Mouse (Mus musculus) spleen, adult 2 months (tissue): ENCODE data around the gene 2210408I21Rik.

ENCODE experiments used
- CTCF ChIP-seq: fragments of 200-500 bp; IDR thresholded peaks from 2 replicates; pipeline ENCODE4 v1.5.1; 2011; ENCODE audit warnings: mild to moderate bottlenecking, inconsistent platforms; ENCODE audit not compliant: insufficient read depth, insufficient read length, insufficient replicate concordance; ENCODE audit errors: extremely low read depth
- POLR2A ChIP-seq: fragments of 200-500 bp; IDR thresholded peaks from 2 replicates; pipeline ENCODE4 v1.6.1; 2011; ENCODE audit warnings: low read depth, low read length, inconsistent platforms

- TF ChIP-seq POLR2A (no peak), CTCF (no peak)
Measured at GRCm38 (mm10) chr13:77217672-77218280, 82.4 kb downstream of the 2210408I21Rik start.
